Mouse (Mus musculus): Measurements from ENCODE around the gene Fam71b. TPM values are rescaled to one million over a fixed set of nuclear protein-coding genes. Genes with fewer than 3 reads are reported as not detected.

Gene Fam71b
- polyA plus RNA-seq, 1 experiment, result 203 TPM

- H3K27me3 ChIP-seq (ENCODE audit: control insufficient read depth, insufficient read depth, low read length), result no peaks in the 10 kb centered on the region
- no peak for TF ChIP-seq CTCF (IDR thresholded peaks at IDR 0.05; ENCODE audit: control insufficient read depth, insufficient read depth, insufficient replicate concordance, low read depth, low read length)
- TF ChIP-seq POLR2A (IDR thresholded peaks at IDR 0.05; ENCODE audit: control insufficient read depth, low read depth, low read length), result no peak
- H3K4me3 ChIP-seq (ENCODE audit: control insufficient read depth, low read depth, low read length), result no peak overlapping the region
- no peaks in the 10 kb centered on the region for H3K36me3 ChIP-seq (ENCODE audit: control insufficient read depth, insufficient read depth, low read length)
- H3K4me1 ChIP-seq (ENCODE audit: control insufficient read depth, insufficient read depth, low read length), result no peaks in the 10 kb centered on the region
- H3K27ac ChIP-seq (ENCODE audit: control insufficient read depth, insufficient read depth, low read depth, low read length), result no peak overlapping the region
Measured at GRCm38 (mm10) chr11:46362061-46363022, 34.0 kb upstream of the Fam71b start.

- H3K4me1 ChIP-seq (ENCODE audit: control insufficient read depth, insufficient read depth, low read length), result no peaks in the 10 kb centered on the region
- TF ChIP-seq CTCF (IDR thresholded peaks at IDR 0.05; ENCODE audit: control insufficient read depth, insufficient read depth, insufficient replicate concordance, low read depth, low read length) (no peak), POLR2A (IDR thresholded peaks at IDR 0.05; ENCODE audit: control insufficient read depth, low read depth, low read length) (no peak)
- H3K4me3 ChIP-seq (ENCODE audit: control insufficient read depth, low read depth, low read length), result no peak overlapping the region
- no peak overlapping the region for H3K27ac ChIP-seq (ENCODE audit: control insufficient read depth, insufficient read depth, low read depth, low read length)
- no peaks in the 10 kb centered on the region for H3K36me3 ChIP-seq (ENCODE audit: control insufficient read depth, insufficient read depth, low read length)
- H3K27me3 ChIP-seq (ENCODE audit: control insufficient read depth, insufficient read depth, low read length), result no peaks in the 10 kb centered on the region
Measured at GRCm38 (mm10) chr11:46363864-46364263, 32.5 kb upstream of the Fam71b start.

GRCm38 (mm10) chr11:46365744-46366143, 30.6 kb upstream of the Fam71b start:
- H3K4me1 ChIP-seq (ENCODE audit: control insufficient read depth, insufficient read depth, low read length), result no peaks in the 10 kb centered on the region
- no peak overlapping the region for H3K4me3 ChIP-seq (ENCODE audit: control insufficient read depth, low read depth, low read length)
- H3K36me3 ChIP-seq (ENCODE audit: control insufficient read depth, insufficient read depth, low read length), result no peaks in the 10 kb centered on the region
- TF ChIP-seq POLR2A (IDR thresholded peaks at IDR 0.05; ENCODE audit: control insufficient read depth, low read depth, low read length) (no peak), CTCF (IDR thresholded peaks at IDR 0.05; ENCODE audit: control insufficient read depth, insufficient read depth, insufficient replicate concordance, low read depth, low read length) (no peak)
- no peaks in the 10 kb centered on the region for H3K27me3 ChIP-seq (ENCODE audit: control insufficient read depth, insufficient read depth, low read length)
- H3K27ac ChIP-seq (ENCODE audit: control insufficient read depth, insufficient read depth, low read depth, low read length), result no peak overlapping the region

- Histone ChIP-seq H3K27me3 (ENCODE audit: control insufficient read depth, insufficient read depth, low read length) (no peaks in the 10 kb centered on the region), H3K4me3 (ENCODE audit: control insufficient read depth, low read depth, low read length) (no peak overlapping the region), H3K4me1 (ENCODE audit: control insufficient read depth, insufficient read depth, low read length) (no peaks in the 10 kb centered on the region), H3K27ac (ENCODE audit: control insufficient read depth, insufficient read depth, low read depth, low read length) (no peak overlapping the region), H3K36me3 (ENCODE audit: control insufficient read depth, insufficient read depth, low read length) (no peaks in the 10 kb centered on the region)
- TF ChIP-seq POLR2A (IDR thresholded peaks at IDR 0.05; ENCODE audit: control insufficient read depth, low read depth, low read length) (no peak), CTCF (IDR thresholded peaks at IDR 0.05; ENCODE audit: control insufficient read depth, insufficient read depth, insufficient replicate concordance, low read depth, low read length) (no peak)
Measured at GRCm38 (mm10) chr11:46366357-46366756, 30.0 kb upstream of the Fam71b start.

- H3K36me3 ChIP-seq (ENCODE audit: control insufficient read depth, insufficient read depth, low read length), result no peaks in the 10 kb centered on the region
- TF ChIP-seq POLR2A (IDR thresholded peaks at IDR 0.05; ENCODE audit: control insufficient read depth, low read depth, low read length), result no peak
- TF ChIP-seq CTCF (IDR thresholded peaks at IDR 0.05; ENCODE audit: control insufficient read depth, insufficient read depth, insufficient replicate concordance, low read depth, low read length), result no peak
- no peaks in the 10 kb centered on the region for H3K4me1 ChIP-seq (ENCODE audit: control insufficient read depth, insufficient read depth, low read length)
- H3K27me3 ChIP-seq (ENCODE audit: control insufficient read depth, insufficient read depth, low read length), result no peaks in the 10 kb centered on the region
- H3K4me3 ChIP-seq (ENCODE audit: control insufficient read depth, low read depth, low read length), result no peak overlapping the region
- H3K27ac ChIP-seq (ENCODE audit: control insufficient read depth, insufficient read depth, low read depth, low read length), result no peak overlapping the region
Measured at GRCm38 (mm10) chr11:46370457-46370856, 25.9 kb upstream of the Fam71b start.

- no peak for TF ChIP-seq CTCF (IDR thresholded peaks at IDR 0.05; ENCODE audit: control insufficient read depth, insufficient read depth, insufficient replicate concordance, low read depth, low read length)
- TF ChIP-seq POLR2A (IDR thresholded peaks at IDR 0.05; ENCODE audit: control insufficient read depth, low read depth, low read length), result no peak
- no peaks in the 10 kb centered on the region for H3K27me3 ChIP-seq (ENCODE audit: control insufficient read depth, insufficient read depth, low read length)
- H3K4me1 ChIP-seq (ENCODE audit: control insufficient read depth, insufficient read depth, low read length), result no peaks in the 10 kb centered on the region
- no peak overlapping the region for H3K27ac ChIP-seq (ENCODE audit: control insufficient read depth, insufficient read depth, low read depth, low read length)
- H3K36me3 ChIP-seq (ENCODE audit: control insufficient read depth, insufficient read depth, low read length), result no peaks in the 10 kb centered on the region
- H3K4me3 ChIP-seq (ENCODE audit: control insufficient read depth, low read depth, low read length), result no peak overlapping the region
Measured at GRCm38 (mm10) chr11:46371250-46371649, 25.1 kb upstream of the Fam71b start.

GRCm38 (mm10) chr11:46372331-46372953, 23.9 kb upstream of the Fam71b start:
- Histone ChIP-seq H3K36me3 (ENCODE audit: control insufficient read depth, insufficient read depth, low read length) (no peaks in the 10 kb centered on the region), H3K4me3 (ENCODE audit: control insufficient read depth, low read depth, low read length) (no peak overlapping the region), H3K4me1 (ENCODE audit: control insufficient read depth, insufficient read depth, low read length) (no peaks in the 10 kb centered on the region), H3K27me3 (ENCODE audit: control insufficient read depth, insufficient read depth, low read length) (no peaks in the 10 kb centered on the region), H3K27ac (ENCODE audit: control insufficient read depth, insufficient read depth, low read depth, low read length) (no peak overlapping the region)
- no peak for TF ChIP-seq POLR2A (IDR thresholded peaks at IDR 0.05; ENCODE audit: control insufficient read depth, low read depth, low read length)
- TF ChIP-seq CTCF (IDR thresholded peaks at IDR 0.05; ENCODE audit: control insufficient read depth, insufficient read depth, insufficient replicate concordance, low read depth, low read length), result no peak

Measured in testis, adult 2 months (tissue).